Mouse (Mus musculus): ENCODE data around the gene Hsd17b14. TPM values are rescaled to one million over a fixed set of nuclear protein-coding genes. Genes with fewer than 3 reads are reported as not detected.

Gene Hsd17b14
- polyA plus RNA-seq, 1 experiment from 2014 or later = 0.31 TPM

DNA sequence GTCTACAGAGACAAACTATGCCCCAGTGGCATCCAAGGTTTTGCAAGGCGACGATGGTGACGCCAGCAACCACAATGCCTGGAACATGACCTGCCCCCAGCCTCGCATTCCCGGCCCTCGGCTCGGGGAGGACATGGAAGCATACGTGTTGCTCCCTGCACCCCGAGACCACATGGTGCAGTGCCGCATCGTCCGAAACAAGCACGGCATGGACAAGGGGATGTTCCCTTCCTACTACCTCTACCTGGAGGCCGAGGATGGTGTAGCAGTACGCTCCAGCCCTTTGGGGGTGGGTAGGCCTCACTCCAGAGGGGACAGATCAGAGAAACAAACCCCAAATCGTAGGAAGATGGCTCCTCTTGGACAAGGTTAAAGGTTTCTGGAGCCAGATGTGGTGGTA lies 36.1 kb upstream of the Hsd17b14 start:
- Histone ChIP-seq H3K36me3 (ENCODE audit: control insufficient read depth, insufficient read depth, low read length) (no peaks in the 10 kb centered on the region), H3K27ac (ENCODE audit: low read depth, low read length) (no peak overlapping the region), H3K9me3 (replicated peaks; ENCODE audit: control insufficient read depth, low read length) (no peaks in the 10 kb centered on the region), H3K4me1 (ENCODE audit: control insufficient read depth, insufficient read depth, low read length) (peaks cover 10% of the 10 kb centered on the region), H3K4me2 (no peak overlapping the region), H3K27me3 (ENCODE audit: control insufficient read depth, insufficient read depth, low read length) (no peaks in the 10 kb centered on the region), H3K4me3 (ENCODE audit: low read depth, low read length) (no peak overlapping the region), H3K9ac (ENCODE audit: low read depth, low read length) (no peak overlapping the region)
- 93% methylated on average over 16 of the region's 16 CpGs for WGBS (ENCODE audit: insufficient replicate concordance)
- no peak for ATAC-seq (replicated peaks; ENCODE audit: insufficient number of reproducible peaks, low FRiP score, low TSS enrichment)

DNA sequence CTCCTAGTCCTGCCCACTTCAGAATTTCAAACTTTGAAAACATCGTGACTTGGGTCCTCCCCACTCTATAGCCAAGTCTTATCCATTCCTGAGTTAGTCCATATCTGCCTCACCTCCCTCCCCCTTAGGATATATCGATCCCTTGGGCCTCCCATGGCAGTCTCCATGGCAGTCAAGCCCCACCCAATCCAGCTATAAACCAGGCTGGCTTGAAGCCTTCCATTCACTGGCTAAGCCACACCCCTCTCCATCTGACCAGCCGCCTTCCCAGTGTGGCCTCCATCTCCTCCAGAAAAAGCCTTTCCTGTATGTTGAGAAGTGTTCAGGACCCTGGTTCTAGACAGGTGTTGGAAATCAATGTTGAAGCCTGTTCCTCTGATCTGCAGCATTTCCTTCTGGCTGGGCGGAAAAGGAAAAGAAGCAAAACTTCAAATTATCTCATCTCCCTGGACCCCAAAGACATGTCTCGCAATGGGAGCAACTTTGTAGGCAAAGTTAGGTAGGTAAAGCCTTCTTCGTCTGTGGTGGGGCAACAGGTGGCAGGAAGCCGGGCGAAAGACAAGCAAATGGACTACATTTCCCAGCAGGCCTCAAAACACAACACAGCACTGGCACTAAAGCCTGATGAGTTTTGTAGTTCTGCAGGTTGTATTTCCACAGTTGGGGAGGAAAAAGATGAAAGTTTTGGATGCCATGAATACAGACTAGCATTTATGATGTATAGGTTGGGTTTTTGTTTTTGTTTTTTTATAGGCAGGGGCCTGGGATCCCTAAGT lies 35.2 kb upstream of the Hsd17b14 start:
- ATAC-seq (replicated peaks; ENCODE audit: insufficient number of reproducible peaks, low FRiP score, low TSS enrichment) = no peak
- no peak overlapping the region for H3K4me3 ChIP-seq (ENCODE audit: low read depth, low read length)
- no peaks in the 10 kb centered on the region for H3K36me3 ChIP-seq (ENCODE audit: control insufficient read depth, insufficient read depth, low read length)
- no peak overlapping the region for H3K9ac ChIP-seq (ENCODE audit: low read depth, low read length)
- no peak overlapping the region for H3K4me2 ChIP-seq
- H3K27me3 ChIP-seq (ENCODE audit: control insufficient read depth, insufficient read depth, low read length) = no peaks in the 10 kb centered on the region
- H3K27ac ChIP-seq (ENCODE audit: low read depth, low read length) = no peak overlapping the region
- WGBS (ENCODE audit: insufficient replicate concordance) = 71% methylated on average over 8 of the region's 8 CpGs
- H3K4me1 ChIP-seq (ENCODE audit: control insufficient read depth, insufficient read depth, low read length) = peaks cover 12% of the 10 kb centered on the region
- no peaks in the 10 kb centered on the region for H3K9me3 ChIP-seq (replicated peaks; ENCODE audit: control insufficient read depth, low read length)

DNA sequence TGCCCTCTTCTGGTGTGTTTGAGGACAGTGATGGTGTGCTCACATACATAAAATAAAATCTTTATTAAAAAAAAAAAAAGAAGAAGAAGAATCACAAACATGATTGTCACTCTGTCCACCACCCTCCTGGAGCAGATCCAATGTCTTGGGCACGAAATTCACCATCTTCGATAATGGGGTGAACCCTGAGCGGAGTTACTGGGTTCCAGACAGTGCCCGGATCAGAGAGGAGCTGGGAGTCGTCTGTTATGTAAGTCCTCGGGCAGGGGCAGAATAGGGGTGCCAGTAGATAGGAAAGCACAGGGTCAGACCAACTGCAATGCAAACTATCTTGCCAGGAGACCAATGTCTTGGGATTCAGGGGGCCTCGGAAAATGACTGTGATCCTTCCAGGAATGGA lies 34.1 kb upstream of the Hsd17b14 start:
- ATAC-seq (replicated peaks; ENCODE audit: insufficient number of reproducible peaks, low FRiP score, low TSS enrichment) = no peak
- H3K4me2 ChIP-seq = no peak overlapping the region
- H3K9ac ChIP-seq (ENCODE audit: low read depth, low read length) = no peak overlapping the region
- H3K9me3 ChIP-seq (replicated peaks; ENCODE audit: control insufficient read depth, low read length) = no peaks in the 10 kb centered on the region
- no peak overlapping the region for H3K27ac ChIP-seq (ENCODE audit: low read depth, low read length)
- H3K4me1 ChIP-seq (ENCODE audit: control insufficient read depth, insufficient read depth, low read length) = peaks cover 18% of the 10 kb centered on the region
- H3K36me3 ChIP-seq (ENCODE audit: control insufficient read depth, insufficient read depth, low read length) = no peaks in the 10 kb centered on the region
- H3K4me3 ChIP-seq (ENCODE audit: low read depth, low read length) = no peak overlapping the region
- H3K27me3 ChIP-seq (ENCODE audit: control insufficient read depth, insufficient read depth, low read length) = no peaks in the 10 kb centered on the region
- WGBS (ENCODE audit: insufficient replicate concordance) = 90% methylated on average over 7 of the region's 7 CpGs

DNA sequence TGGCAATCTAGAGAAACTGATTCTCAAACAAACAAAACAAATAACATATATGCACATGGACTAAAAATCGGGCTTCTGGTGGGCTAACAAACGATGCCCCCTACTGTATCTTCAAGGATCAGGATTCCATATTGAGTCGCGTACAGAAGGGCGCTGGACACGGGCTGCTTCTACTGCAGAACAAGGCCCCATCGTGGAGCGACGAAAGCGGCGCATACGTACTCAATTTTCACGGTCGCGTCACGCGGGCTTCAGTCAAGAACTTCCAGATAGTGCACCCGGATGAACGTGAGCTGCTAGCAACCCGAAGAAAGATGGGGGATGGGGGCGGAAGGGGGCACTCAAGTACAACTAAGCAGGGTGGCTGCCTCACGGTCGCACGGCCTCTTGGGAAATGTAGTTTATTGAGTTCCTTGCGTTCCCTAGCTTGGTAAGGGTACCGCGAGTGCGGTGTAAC lies 32.9 kb upstream of the Hsd17b14 start:
- WGBS (ENCODE audit: insufficient replicate concordance) = under 1% methylated on average over 28 of the region's 28 CpGs
- Histone ChIP-seq H3K4me2 (peak overlapping the region; percentile 64), H3K27me3 (ENCODE audit: control insufficient read depth, insufficient read depth, low read length) (no peaks in the 10 kb centered on the region), H3K9me3 (replicated peaks; ENCODE audit: control insufficient read depth, low read length) (no peaks in the 10 kb centered on the region), H3K36me3 (ENCODE audit: control insufficient read depth, insufficient read depth, low read length) (no peaks in the 10 kb centered on the region), H3K4me3 (ENCODE audit: low read depth, low read length) (peak overlapping the region; percentile 57), H3K4me1 (ENCODE audit: control insufficient read depth, insufficient read depth, low read length) (peaks cover 14% of the 10 kb centered on the region), H3K27ac (ENCODE audit: low read depth, low read length) (peak overlapping the region; percentile 82), H3K9ac (ENCODE audit: low read depth, low read length) (peak overlapping the region; percentile 80)
- no peak for ATAC-seq (replicated peaks; ENCODE audit: insufficient number of reproducible peaks, low FRiP score, low TSS enrichment)

DNA sequence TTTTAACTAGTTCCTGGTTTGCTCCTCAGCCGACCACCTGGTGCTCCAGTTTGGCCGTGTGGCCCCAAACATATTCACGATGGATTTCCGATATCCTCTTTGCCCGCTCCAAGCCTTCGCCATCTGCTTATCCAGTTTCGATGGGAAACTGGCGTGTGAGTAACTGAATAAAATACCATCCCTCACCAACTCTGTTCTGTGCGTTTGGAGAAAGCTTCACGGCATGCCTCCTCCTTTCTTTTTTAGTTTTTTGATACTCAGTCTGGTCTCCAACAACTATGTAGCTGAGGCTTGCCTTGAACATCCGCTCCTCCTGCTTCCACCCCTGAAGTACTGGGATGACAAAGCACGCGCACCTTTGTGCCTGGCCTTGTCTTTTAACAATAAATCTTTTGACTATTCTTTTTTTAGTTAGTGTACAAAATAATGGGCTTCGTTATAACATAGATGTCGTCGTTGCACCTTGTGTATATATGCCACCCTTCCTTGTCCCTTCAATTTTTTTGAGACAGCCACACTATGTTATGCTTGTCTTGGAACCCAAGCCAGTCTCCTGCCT lies 32.4 kb upstream of the Hsd17b14 start:
- Histone ChIP-seq H3K27ac (ENCODE audit: low read depth, low read length) (no peak overlapping the region), H3K27me3 (ENCODE audit: control insufficient read depth, insufficient read depth, low read length) (no peaks in the 10 kb centered on the region), H3K36me3 (ENCODE audit: control insufficient read depth, insufficient read depth, low read length) (no peaks in the 10 kb centered on the region), H3K4me2 (peak overlapping the region; percentile 64), H3K4me3 (ENCODE audit: low read depth, low read length) (peak overlapping the region; percentile 57), H3K4me1 (ENCODE audit: control insufficient read depth, insufficient read depth, low read length) (peaks cover 14% of the 10 kb centered on the region), H3K9ac (ENCODE audit: low read depth, low read length) (peak overlapping the region; percentile 80), H3K9me3 (replicated peaks; ENCODE audit: control insufficient read depth, low read length) (no peaks in the 10 kb centered on the region)
- ATAC-seq (replicated peaks; ENCODE audit: insufficient number of reproducible peaks, low FRiP score, low TSS enrichment) = no peak
- WGBS (ENCODE audit: insufficient replicate concordance) = 53% methylated on average over 16 of the region's 16 CpGs

DNA sequence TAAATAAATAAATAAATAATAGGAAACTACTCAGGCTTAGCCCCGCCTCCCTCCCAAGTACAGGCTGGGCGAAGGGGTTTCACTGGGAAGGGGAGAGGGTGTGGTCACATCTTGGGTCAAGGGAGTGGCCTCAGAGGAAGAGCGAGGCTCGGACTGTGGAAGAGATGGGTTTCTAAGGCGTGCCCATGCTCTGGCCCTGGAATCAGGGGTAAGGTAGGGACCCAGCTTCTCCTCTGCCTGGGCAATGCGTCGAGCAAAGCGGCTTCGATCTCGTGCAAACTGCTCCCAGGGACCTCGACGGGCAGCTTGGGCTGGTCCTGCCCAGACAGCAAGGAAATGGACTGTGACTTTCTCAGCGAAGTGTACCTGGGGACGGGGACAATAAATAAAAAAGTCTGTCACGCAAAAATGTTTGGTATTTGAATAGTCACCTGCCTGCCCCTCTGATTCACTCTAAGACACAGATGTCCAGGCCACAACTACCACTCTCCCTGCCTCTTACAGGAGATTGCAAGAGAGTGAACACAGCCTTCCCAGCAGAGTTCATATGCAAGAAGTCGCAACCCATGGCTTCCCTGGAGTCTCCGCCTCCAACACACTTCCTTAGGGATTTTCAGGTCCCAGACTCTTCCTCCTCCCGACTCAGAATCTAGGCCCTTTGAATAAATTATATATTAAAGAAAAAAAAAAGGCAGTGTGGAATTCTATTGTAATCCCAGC lies 31.6 kb upstream of the Hsd17b14 start:
- Histone ChIP-seq H3K27me3 (ENCODE audit: control insufficient read depth, insufficient read depth, low read length) (no peaks in the 10 kb centered on the region), H3K27ac (ENCODE audit: low read depth, low read length) (peak overlapping the region; percentile 23), H3K4me2 (peak overlapping the region; percentile 64), H3K9ac (ENCODE audit: low read depth, low read length) (peak overlapping the region; percentile 73), H3K4me1 (ENCODE audit: control insufficient read depth, insufficient read depth, low read length) (peaks cover 14% of the 10 kb centered on the region), H3K9me3 (replicated peaks; ENCODE audit: control insufficient read depth, low read length) (no peaks in the 10 kb centered on the region), H3K4me3 (ENCODE audit: low read depth, low read length) (peak overlapping the region; percentile 57), H3K36me3 (ENCODE audit: control insufficient read depth, insufficient read depth, low read length) (no peaks in the 10 kb centered on the region)
- ATAC-seq (replicated peaks; ENCODE audit: insufficient number of reproducible peaks, low FRiP score, low TSS enrichment) = no peak
- 58% methylated on average over 18 of the region's 18 CpGs for WGBS (ENCODE audit: insufficient replicate concordance)

DNA sequence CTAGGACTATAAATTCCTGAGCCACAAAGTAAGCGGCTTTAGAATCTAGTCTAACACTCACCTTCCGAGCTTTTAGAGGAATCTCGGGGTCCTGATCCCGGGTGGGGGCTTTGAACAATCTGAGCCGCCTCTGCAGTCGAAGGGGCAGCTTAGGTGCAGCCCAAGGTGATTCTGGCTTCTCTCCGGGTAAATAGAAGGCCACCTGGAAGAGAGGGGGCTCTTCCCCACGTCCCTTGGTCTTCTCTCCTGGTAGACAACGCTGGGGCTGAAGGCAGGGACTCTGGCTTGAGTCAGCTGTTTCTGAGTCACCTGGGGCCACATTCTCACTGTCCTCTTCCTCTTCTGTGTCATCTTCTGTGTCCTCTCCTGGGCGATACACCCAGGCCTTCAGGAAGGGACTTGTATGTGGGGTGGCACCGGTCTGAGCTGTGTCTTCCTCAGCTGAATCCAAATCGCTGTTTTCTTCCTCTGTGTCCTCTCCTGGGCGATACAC lies 31.0 kb upstream of the Hsd17b14 start:
- no peak for ATAC-seq (replicated peaks; ENCODE audit: insufficient number of reproducible peaks, low FRiP score, low TSS enrichment)
- WGBS (ENCODE audit: insufficient replicate concordance) = 71% methylated on average over 13 of the region's 13 CpGs
- peaks cover 14% of the 10 kb centered on the region for H3K4me1 ChIP-seq (ENCODE audit: control insufficient read depth, insufficient read depth, low read length)
- H3K9me3 ChIP-seq (replicated peaks; ENCODE audit: control insufficient read depth, low read length) = no peaks in the 10 kb centered on the region
- H3K36me3 ChIP-seq (ENCODE audit: control insufficient read depth, insufficient read depth, low read length) = no peaks in the 10 kb centered on the region
- H3K4me3 ChIP-seq (ENCODE audit: low read depth, low read length) = peak overlapping the region; percentile 57
- H3K4me2 ChIP-seq = peak overlapping the region; percentile 64
- H3K9ac ChIP-seq (ENCODE audit: low read depth, low read length) = peak overlapping the region; percentile 73
- no peaks in the 10 kb centered on the region for H3K27me3 ChIP-seq (ENCODE audit: control insufficient read depth, insufficient read depth, low read length)
- H3K27ac ChIP-seq (ENCODE audit: low read depth, low read length) = peak overlapping the region; percentile 23

DNA sequence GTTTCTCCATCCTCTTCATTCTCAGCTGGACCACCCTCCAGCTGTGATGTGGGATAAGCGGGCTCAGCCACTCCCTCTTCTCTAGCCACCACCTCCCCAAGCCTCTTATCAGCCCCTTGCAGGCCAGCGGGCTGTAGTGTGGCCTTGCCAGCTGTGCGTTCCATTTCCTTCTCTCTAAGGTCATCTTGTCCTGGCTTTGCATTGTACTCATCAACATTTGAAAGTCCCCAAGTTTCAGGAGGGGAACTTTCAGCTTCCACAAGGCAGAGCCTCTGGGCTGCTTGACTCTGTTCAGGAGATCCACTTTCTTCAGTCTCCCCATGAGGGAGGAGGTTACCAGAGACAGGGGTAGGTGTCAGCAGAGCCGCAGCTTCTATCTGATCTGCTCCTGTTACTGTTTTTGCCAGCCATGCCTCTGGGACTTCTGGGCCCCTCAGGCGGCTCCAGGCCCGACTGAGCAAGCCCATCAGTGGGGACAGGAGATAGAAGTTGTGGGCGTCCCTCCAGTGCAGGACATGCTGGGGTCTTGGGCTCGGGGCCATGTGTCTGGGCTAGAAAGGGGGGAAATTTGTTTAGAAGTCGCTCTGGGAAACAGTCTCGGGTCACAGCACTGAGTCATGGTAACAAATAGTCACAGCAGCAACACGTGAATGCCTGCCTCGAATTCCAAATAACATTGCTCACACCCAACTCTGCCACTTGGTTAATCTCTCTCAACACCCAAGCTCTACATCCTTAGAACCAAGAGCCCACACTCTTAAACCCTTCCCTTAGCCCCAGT lies 29.7 kb upstream of the Hsd17b14 start:
- no peaks in the 10 kb centered on the region for H3K36me3 ChIP-seq (ENCODE audit: control insufficient read depth, insufficient read depth, low read length)
- H3K27me3 ChIP-seq (ENCODE audit: control insufficient read depth, insufficient read depth, low read length) = no peaks in the 10 kb centered on the region
- H3K27ac ChIP-seq (ENCODE audit: low read depth, low read length) = peak overlapping the region; percentile 96
- H3K9ac ChIP-seq (ENCODE audit: low read depth, low read length) = peak overlapping the region; percentile 96
- peaks cover 21% of the 10 kb centered on the region for H3K4me1 ChIP-seq (ENCODE audit: control insufficient read depth, insufficient read depth, low read length)
- peak overlapping the region; percentile 74 for H3K4me3 ChIP-seq (ENCODE audit: low read depth, low read length)
- no peaks in the 10 kb centered on the region for H3K9me3 ChIP-seq (replicated peaks; ENCODE audit: control insufficient read depth, low read length)
- H3K4me2 ChIP-seq = peak overlapping the region; percentile 79
- peak; percentile 75 for ATAC-seq (replicated peaks; ENCODE audit: insufficient number of reproducible peaks, low FRiP score, low TSS enrichment)
- 6% methylated on average over 12 of the region's 12 CpGs for WGBS (ENCODE audit: insufficient replicate concordance)

Data from heart, embryonic 11.5 days (tissue).